ENCODE assay signal across 11 mouse cellular contexts in the genomic region with DNA sequence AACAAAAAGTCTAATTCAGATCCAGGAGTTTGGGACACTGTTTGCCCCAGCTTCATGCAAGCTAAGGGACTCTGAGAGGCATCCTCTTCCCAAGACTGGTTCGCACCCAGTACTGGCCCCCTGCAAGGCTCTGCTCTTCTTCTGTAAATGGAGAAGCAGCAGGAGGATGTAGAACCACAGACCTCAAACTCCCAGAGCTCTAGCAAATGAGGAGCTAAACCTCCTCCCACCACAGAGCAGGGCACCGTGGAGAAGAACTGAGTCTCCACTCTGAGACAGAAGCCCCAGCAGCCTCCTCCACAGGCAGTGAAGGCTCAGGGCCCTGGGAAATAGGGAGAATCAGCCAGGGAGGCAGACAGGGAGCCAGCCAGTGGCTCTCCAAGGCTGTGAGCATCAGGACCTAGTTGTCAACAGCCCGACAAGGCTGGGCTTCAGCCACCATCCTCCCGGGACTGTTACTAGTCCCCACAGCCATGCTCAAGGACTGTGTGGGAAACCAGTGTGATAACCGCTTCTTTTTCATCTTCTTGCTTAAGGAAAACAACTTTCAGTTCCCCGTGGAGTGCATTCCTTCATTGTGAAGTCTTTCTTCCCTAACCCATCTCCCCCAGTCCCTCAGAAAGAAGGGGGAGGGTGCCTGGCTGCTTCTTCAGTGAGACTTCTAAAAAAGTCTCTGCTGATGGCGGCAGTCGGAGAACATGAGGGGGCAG. TPM values are rescaled to one million over a fixed set of nuclear protein-coding genes. Genes with fewer than 3 reads are reported as not detected.
DNase-seq lines count a peak whose midpoint lies in the region; ATAC-seq and TF ChIP-seq lines count a peak whose summit lies in the region.
"Had no signal": no experiment of that assay in that cellular context is flagged by ENCODE, and none has a peak within 500 bp of the region (broad histone marks: within the 10 kb centered on the region; RNA-seq: fewer than 3 reads in every experiment).

No protein-coding gene starts in this region.

- ATAC-seq in embryonic facial prominence, embryonic 13.5 days (ENCODE audit: insufficient number of reproducible peaks, insufficient read depth, low FRiP score, low TSS enrichment, low read depth): no peak
- peak; percentile 35; the same call in 1 of the 2 replicates for ATAC-seq in heart, embryonic 13.5 days (ENCODE audit: extremely low read depth, insufficient number of reproducible peaks, low FRiP score, low TSS enrichment)
- ATAC-seq in limb, embryonic 12.5 days (ENCODE audit: insufficient number of reproducible peaks, insufficient read depth, low FRiP score, low TSS enrichment, low read depth): no peak
- ATAC-seq in kidney, embryonic 15.5 days (replicated peaks; ENCODE audit: low FRiP score): no peak
- no peak for ATAC-seq in activated CD4-positive, CD25-positive, alpha-beta regulatory T cell, adult 4 months
- ATAC-seq: liver, embryonic 12.5 days had no signal

- peaks cover 48% of the 10 kb centered on the region for H3K27me3 ChIP-seq in embryonic facial prominence, embryonic 13.5 days
- H3K27me3 ChIP-seq in heart, embryonic 13.5 days (replicated peaks): peaks cover 12% of the 10 kb centered on the region
- peaks cover 38% of the 10 kb centered on the region for H3K27me3 ChIP-seq in limb, embryonic 12.5 days
- peaks cover 24% of the 10 kb centered on the region for H3K27me3 ChIP-seq in kidney, embryonic 15.5 days

- H3K4me1 ChIP-seq in embryonic facial prominence, embryonic 13.5 days: peaks cover 76% of the 10 kb centered on the region
- H3K4me1 ChIP-seq in heart, embryonic 13.5 days: peaks cover 83% of the 10 kb centered on the region
- H3K4me1 ChIP-seq in limb, embryonic 12.5 days (replicated peaks): peaks cover 47% of the 10 kb centered on the region
- peaks cover 54% of the 10 kb centered on the region for H3K4me1 ChIP-seq in kidney, embryonic 15.5 days

- H3K36me3 ChIP-seq in embryonic facial prominence, embryonic 13.5 days: no peaks in the 10 kb centered on the region
- no peaks in the 10 kb centered on the region for H3K36me3 ChIP-seq in heart, embryonic 13.5 days
- no peaks in the 10 kb centered on the region for H3K36me3 ChIP-seq in limb, embryonic 12.5 days
- H3K36me3 ChIP-seq in kidney, embryonic 15.5 days: no peaks in the 10 kb centered on the region
- H3K36me3 ChIP-seq: liver, embryonic 12.5 days had no signal

- no peak overlapping the region for H3K4me3 ChIP-seq in layer of hippocampus, adult 2 months
- no peak overlapping the region for H3K4me3 ChIP-seq in embryonic facial prominence, embryonic 13.5 days
- no peak overlapping the region for H3K4me3 ChIP-seq in heart, embryonic 13.5 days
- H3K4me3 ChIP-seq in limb, embryonic 12.5 days (replicated peaks): no peak overlapping the region
- H3K4me3 ChIP-seq in kidney, embryonic 15.5 days (replicated peaks): no peak overlapping the region
- H3K4me3 ChIP-seq: erythroblast, embryonic 14.5 days; liver, embryonic 12.5 days had no signal

- DNase-seq in layer of hippocampus, adult 2 months (ENCODE audit: low spot score in 2 of 2): no peak
- no peak for DNase-seq in layer of hippocampus, adult 11-12 months (ENCODE audit: low spot score)
- no peak for DNase-seq in left cerebral cortex, postnatal 36 days (ENCODE audit: low spot score in 2 of 2)

- peak overlapping the region; percentile 32; the same call in 1 of the 2 replicates for H3K27ac ChIP-seq in layer of hippocampus, adult 2 months
- peak overlapping the region; percentile 66 for H3K27ac ChIP-seq in embryonic facial prominence, embryonic 13.5 days
- peak overlapping the region; percentile 65 for H3K27ac ChIP-seq in heart, embryonic 13.5 days (replicated peaks)
- no peak overlapping the region for H3K27ac ChIP-seq in limb, embryonic 12.5 days
- no peak overlapping the region for H3K27ac ChIP-seq in kidney, embryonic 15.5 days
- H3K27ac ChIP-seq: liver, embryonic 12.5 days had no signal

- TF ChIP-seq CTCF in layer of hippocampus, adult 2 months (conservative IDR thresholded peaks at IDR 0.05): no peak

- intact Hi-C loops in left cerebral cortex, postnatal 36 days (cut with DNase I): no loop called here

- H3K9me3 ChIP-seq in embryonic facial prominence, embryonic 13.5 days: no peaks in the 10 kb centered on the region
- no peaks in the 10 kb centered on the region for H3K9me3 ChIP-seq in heart, embryonic 13.5 days
- H3K9me3 ChIP-seq in limb, embryonic 12.5 days: no peaks in the 10 kb centered on the region
- H3K9me3 ChIP-seq in kidney, embryonic 15.5 days (replicated peaks): no peaks in the 10 kb centered on the region
- H3K9me3 ChIP-seq: liver, embryonic 12.5 days had no signal

- H3K4me2 ChIP-seq in embryonic facial prominence, embryonic 13.5 days: peak overlapping the region; percentile 24
- H3K4me2 ChIP-seq in heart, embryonic 13.5 days: peak overlapping the region; percentile 7; the same call in 1 of the 2 replicates
- 0 out of 2 replicates have a peak overlapping the region, but pooled peaks have one; percentile 4 for H3K4me2 ChIP-seq in limb, embryonic 12.5 days
- no peak overlapping the region for H3K4me2 ChIP-seq in kidney, embryonic 15.5 days
- H3K4me2 ChIP-seq: liver, embryonic 12.5 days had no signal

- WGBS in embryonic facial prominence, embryonic 13.5 days: 24% methylated on average over 8 of the region's 8 CpGs
- 17% methylated on average over 8 of the region's 8 CpGs for WGBS in heart, embryonic 13.5 days
- 28% methylated on average over 8 of the region's 8 CpGs for WGBS in limb, embryonic 12.5 days
- 18% methylated on average over 8 of the region's 8 CpGs for WGBS in kidney, embryonic 15.5 days

- H3K9ac ChIP-seq in embryonic facial prominence, embryonic 13.5 days: peak overlapping the region; percentile 51
- peak overlapping the region; percentile 37 for H3K9ac ChIP-seq in heart, embryonic 13.5 days
- no peak overlapping the region for H3K9ac ChIP-seq in limb, embryonic 12.5 days (replicated peaks)
- no peak overlapping the region for H3K9ac ChIP-seq in kidney, embryonic 15.5 days
- H3K9ac ChIP-seq: liver, embryonic 12.5 days had no signal

RNA-seq across cellular contexts. Expression of a gene that starts 5.9 kb away (rescaled TPM):
- 1 to 10 TPM; 2.1 to 3.1 TPM for total RNA-seq in layer of hippocampus, adult 2 months (2021)
- polyA plus RNA-seq in embryonic facial prominence, embryonic 13.5 days (2015; fragmentation: Nextera tagmentation; extraction: Ambion mirVana): 17.6 and 19.8 TPM in 2 replicates
- 13.3 and 13.7 TPM in 2 replicates for polyA plus RNA-seq in heart, embryonic 13.5 days (2015; fragmentation: Nextera tagmentation; extraction: Ambion mirVana)
- polyA plus RNA-seq in limb, embryonic 12.5 days (2016; fragmentation: Nextera tagmentation; extraction: Ambion mirVana): 30.7 and 30.8 TPM in 2 replicates
- total RNA-seq in left cerebral cortex, postnatal 36 days (2021): 1 to 10 TPM; 1.1 to 1.8 TPM
- polyA plus RNA-seq in kidney, embryonic 15.5 days (2015; fragmentation: Nextera tagmentation; extraction: Ambion mirVana): 18.5 and 18.9 TPM in 2 replicates
- not detected for polyA plus RNA-seq in activated CD4-positive, CD25-positive, alpha-beta regulatory T cell, adult 4 months (2017; shearing (Covaris generic))
- total RNA-seq: monocyte, adult 5-6 weeks had no signal
- polyA plus RNA-seq: erythroblast, embryonic 14.5 days had no signal

Comparison
In these comparisons a context has a peak if more than half of its experiments do, and no peak if none do; other contexts are left out.
1. H3K27ac ChIP-seq: peak in layer of hippocampus, adult 2 months (single experiment), embryonic facial prominence, embryonic 13.5 days (single experiment) and heart, embryonic 13.5 days (single experiment); none in limb, embryonic 12.5 days (single experiment) and kidney, embryonic 15.5 days (single experiment).
2. H3K9ac ChIP-seq: peak in embryonic facial prominence, embryonic 13.5 days (single experiment) and heart, embryonic 13.5 days (single experiment); none in limb, embryonic 12.5 days (single experiment) and kidney, embryonic 15.5 days (single experiment).
3. RNA of a gene that starts 5.9 kb away (polyA plus RNA-seq): 30.7 to 30.8 TPM in limb, embryonic 12.5 days, 17.6 to 19.8 TPM in embryonic facial prominence, embryonic 13.5 days, 18.5 to 18.9 TPM in kidney, embryonic 15.5 days and 13.3 to 13.7 TPM in heart, embryonic 13.5 days; not detected in activated CD4-positive, CD25-positive, alpha-beta regulatory T cell, adult 4 months; every median in the first group is over 10 times any median in the second.